Mouse (Mus musculus): ENCODE measurements at regions not wholly inside any gene's neighbourhood (a gene's known extent, or its start where the extent isn't known, plus 50 kb on each side); places are given as distances from the start of the nearest gene placed in this dataset.
"Not testable (repeated sequence)": the region's sequence is repeated elsewhere in the genome, so short reads cannot be mapped to it uniquely, and the experiment has no call there.

DNA sequence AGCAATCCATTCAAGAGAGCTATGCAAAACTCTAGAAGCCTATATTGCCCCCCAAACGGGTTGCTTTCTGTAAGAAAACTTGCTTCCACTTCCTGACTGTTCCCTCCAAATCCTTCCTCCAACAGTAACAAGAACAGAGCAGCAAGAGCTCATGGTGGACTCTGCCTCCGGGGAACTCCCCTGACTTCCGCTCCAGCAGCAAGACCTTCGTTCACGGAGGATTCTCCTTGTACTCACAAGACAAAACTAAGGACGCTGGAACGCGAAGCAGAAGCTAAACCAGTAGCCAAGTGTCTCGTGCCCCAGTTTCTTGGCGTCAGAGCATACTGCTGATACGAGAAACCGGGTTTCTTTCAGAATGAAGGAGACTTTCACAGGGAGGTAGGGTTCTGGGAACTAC is 50.7 kb downstream of the H2al2a start:
- peak; percentile 69 for ATAC-seq

DNA sequence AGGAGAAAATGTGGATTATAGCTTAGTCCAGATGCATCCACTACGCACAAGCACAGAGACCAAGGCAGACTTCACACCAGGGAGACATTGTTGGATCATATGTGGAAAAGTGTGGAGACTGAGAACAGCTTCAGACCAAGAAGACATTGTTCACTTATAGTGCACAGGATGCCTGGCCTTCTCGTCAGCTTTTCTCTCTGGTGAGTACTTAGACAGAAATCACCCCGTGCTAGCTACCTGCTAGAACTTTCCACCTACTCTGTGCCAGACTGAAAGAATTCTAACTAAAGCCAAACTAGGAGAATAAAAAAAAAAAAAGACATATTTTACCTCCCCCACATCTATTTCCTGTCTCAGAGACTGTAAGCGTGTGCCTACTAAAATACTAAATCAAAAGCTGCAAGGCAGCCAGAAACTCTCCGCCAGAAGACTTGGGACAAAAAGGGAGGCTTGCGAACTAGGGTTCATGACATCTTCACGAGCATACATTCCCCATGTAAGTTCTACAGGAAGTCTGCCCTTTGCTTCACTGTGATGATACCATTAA is 51.3 kb downstream of the H2al2a start:
- peak; percentile 50 for ATAC-seq

DNA sequence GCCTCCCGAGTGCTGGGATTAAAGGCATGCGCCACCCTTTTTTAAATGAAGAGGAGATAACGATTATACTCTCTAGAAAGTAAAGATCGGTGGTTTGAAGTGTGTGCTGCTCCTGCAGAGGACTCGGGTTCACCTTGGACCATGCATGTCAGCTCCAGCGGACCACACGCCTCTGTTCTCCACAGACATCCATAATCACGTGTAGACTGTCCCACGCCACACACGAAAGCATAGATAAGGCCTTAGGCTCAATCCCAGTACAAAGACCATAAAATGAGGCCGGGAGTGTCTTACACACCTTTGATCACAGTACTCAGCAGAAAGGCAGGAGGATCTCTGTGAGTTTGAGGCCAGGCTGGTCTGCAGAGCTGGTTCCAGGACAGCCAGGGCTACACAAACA is 53.3 kb downstream of the H2al2a start:
- ATAC-seq = no peak

DNA sequence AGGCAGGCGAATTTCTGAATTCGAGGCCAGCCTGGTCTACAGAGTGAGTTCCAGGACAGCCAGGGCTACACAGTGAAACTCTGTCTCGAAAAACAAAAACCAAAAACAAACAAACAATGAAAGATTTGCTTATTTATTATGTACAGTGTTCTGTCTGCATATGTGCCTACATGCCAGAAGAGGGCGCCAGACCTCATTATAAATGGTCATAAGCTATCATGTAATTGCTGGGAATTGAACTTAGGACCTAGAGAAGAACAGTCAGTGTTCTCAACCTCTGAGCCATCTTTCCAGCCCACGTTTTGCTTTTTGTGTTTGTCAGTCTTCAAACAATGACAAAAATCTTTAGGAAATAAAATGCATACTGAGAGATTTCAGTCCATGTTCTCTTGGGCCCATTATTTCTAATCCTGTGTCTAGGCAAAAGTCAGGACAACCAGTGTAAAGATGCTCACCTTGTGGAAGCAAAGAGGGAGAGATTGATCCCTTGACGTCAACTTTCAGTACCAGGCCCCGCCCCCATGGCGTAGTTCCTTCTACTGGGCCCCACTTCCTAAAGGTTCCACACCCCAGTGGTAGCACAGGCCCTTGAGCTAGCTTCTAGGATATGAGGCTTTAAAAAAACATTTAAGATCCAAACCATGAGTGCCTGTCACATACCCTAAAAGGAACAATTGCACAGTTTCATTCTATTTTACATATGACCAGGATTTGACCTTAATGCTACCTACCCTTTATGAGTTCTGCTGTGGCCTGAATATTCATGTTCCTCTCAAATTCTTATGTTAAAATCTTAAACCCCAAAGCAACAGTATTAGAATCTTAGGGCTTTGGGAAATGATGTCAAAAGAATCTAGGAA is 54.0 kb downstream of the H2al2a start:
- ATAC-seq = peak; percentile 57

DNA sequence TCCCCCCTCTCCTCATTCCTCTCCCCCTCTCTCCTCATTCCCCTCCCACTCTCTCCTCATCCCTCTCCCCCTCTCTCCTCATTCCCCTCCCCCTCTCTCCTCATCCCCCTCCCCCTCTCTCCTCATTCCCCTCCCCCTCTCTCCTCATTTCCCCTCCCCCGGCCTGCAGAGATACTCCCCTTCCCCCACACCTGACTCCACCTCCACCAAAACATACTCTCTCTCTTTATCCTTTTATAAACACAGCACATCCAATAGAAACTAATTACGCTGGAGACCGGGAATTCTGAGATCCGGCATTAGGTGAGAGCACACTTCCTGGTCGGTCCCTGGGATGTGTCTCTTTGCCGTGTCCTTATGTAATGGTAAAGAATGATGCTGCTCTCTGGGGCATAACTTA is 54.8 kb downstream of the H2al2a start:
- no peak for ATAC-seq

DNA sequence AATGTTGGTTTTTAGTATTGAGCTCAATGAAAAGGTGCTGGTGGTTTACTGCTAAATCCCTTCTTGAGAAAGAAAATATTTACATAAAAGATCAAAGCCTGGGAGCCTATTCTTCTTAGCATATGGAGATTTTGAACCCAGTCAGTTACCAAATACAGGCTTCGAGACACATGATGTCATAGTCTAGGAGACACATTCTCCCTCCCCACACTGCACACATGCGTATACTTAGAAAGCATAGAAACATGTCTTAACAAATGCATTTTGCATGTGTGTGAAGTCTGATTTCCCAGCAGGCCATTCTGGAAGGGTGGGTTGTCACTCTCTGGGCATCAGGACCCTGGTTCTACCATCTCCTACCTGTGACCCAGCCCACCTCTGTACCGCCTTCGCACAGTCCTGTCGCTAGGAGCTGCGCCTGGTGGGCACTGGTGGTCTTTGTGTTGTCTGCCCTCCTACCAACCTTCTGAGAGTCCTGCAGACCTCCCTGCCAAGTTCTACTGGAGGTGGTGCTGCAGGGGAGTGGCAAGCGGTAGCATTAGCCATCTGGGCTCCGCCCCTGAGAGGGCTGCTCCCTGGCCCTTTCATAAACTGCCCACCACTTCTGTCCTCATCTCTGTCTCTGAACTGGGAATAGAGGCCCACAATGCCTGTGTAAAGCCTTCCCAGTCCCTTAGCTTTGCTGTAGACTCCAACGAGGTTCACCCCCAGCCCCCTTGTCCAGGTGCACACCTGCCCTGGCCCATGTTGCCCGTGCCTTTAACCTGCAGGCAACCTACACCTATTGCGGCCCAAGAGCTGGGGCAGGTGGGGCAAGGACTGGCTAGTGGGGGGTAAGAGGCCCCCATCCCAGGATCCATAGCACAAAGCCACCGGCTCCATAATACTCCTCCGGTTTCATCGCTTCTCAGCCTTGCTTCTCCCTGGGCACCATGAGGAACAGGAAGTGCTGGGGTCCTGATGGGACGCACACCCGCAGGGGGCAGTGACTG is 56.6 kb downstream of the H2al2a start:
- ATAC-seq = not testable (repeated sequence)

DNA sequence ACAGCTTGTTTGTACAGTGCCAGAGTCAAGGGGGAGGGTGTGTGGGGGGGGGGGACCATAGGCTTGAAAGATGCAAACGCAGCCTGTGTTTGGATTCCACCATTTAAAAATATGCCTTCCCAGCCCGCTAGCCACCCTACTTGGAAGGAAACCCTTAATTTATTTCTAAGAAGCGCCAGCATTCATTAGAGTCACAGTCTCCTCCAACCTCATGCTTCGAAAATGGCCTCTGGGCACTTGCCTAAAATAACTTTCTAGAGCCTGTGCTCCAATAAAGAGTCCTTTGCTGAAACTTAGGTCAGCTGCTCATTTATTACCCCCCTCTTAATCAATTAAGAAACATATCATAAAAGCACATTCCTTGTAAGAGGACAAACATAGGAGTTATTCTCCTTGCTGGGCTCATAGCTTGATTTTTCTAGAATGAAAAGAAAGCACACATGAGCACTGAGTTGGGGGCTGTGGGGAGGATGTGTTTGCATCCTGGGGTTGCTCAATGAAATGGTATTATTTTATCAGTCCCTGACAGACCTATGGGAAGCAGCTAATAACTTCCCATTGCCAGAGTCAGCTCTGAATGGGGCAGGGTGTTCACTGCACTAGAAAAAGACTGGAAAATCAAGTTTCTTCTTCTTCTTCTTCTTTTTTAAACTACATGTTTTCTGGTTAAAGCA is 57.4 kb downstream of the H2al2a start:
- ATAC-seq = no peak

DNA sequence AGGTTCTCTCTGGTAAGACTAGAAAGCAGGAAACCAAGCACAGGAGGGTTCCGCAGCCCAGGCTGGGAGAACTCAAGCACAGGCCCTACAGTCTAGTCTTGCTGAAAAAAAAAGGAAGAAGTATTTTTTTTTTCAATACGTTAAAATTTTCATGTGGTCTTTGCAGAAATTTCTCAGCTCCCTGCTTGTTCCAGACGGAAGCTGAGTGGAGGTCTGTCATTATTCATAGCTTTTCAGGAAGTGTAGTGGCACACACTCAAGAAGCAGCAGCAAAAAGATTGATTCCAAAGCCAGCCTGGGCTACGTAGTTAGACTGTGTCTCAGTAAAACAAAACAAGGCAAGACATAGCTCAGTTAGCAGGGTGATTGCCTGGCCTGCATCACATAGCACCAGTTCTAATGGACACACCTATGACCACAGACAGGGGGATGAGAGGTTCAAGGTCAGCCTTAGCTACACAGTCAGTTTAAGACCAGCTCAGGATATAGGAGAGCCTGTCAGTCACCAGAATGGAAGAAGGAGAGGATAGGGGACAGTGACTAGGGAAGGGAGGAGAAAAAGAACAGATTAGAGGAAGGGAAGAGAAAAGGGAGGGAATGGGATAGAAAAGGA is 60.1 kb downstream of the H2al2a start:
- ATAC-seq = no peak

DNA sequence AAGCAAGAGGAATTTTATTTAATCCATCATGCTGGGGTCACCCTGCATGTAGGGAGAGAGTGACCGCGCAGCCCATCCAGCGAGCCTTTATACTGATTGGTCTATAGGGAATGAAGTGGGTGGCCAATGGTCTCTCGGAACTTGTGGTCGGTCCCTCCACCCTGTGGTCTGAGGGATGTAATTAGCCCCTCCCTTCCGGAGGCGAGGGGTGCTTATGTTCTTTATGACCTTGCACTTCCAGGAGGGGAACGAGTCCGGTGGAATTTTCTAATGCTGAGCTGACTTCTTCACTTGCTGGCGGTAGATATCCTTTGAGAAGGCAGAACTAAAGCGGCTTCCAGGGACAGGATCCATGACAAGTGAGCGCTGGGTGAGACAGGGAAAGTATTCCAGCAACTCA is 60.8 kb downstream of the H2al2a start:
- no peak for ATAC-seq

DNA sequence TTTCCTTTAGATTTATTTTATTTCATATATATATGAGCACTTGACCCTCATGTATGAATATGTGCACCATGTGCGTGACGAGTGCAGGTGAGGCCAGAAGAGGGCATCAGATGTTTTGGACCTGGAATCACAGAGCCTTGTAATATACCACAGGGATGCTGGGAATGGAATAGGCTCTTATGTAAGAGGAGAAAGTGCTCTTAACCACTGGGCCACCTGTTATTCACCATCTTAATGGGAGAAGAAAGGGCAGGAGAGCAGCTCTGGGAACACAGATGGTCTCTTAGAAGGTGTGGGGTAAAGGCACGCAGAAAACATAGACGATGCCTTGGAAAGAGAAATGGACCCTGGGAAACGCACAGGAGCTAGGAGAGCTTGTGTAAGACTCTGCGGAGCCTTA is 61.3 kb downstream of the H2al2a start:
- ATAC-seq = no peak

DNA sequence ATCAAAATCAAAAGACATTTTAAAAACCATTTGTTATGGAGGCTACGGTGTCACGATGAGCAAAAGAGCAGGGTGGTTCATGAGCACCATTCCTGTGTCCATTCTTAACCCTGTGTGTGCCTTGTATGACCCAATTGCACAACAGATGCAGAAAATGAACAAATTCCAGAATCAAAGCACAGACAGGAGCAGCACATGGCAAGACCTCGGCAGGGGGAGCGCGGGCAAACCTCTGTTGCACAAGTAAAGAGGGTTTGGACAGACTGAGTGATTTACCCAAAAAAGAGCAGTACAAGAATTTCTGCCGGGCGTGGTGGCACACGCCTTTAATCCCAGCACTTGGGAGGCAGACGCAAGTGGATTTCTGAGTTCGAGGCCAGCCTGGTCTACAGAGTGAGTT is 62.1 kb downstream of the H2al2a start:
- no peak for ATAC-seq

DNA sequence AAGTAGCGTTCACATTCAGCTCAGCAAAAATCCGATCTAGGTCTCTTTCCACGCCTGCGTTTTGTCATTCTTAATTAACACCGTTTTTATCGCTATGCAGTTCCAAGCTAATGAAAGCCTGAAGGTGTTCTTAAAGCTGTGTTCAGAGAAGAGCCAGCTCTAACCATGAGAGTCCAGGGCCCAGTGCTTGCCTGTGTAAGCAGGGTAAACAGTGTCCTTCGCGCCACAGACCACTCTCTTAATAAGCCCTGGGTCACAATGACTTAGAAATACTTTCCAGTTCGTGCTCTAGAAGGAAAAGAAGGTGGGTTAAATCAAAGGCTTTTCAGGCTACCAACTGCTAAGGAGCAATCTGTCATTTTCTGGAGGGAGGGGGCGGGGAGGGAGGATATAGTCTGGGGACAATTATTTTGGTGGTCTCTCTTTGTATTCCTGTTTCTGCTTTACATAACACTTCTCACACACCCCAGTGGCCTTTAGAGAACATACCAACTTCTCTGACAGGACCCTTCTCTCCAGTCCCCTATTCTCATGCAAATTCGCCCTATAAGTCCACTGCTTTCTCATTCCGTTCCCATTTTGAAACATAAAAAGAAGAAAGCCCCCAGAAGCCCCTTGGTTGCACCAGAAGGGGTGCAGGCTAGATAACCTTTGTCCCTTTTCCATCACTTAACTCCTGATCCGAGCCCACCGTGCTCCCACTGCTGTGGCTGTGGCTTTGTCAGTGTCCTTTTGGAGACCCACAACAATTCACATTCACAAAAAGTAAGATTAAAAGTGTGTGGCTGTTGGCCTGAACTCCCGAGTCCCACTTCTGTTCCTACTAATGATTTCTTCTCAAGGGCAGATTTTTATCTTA is 63.6 kb downstream of the H2al2a start:
- ATAC-seq = no peak

DNA sequence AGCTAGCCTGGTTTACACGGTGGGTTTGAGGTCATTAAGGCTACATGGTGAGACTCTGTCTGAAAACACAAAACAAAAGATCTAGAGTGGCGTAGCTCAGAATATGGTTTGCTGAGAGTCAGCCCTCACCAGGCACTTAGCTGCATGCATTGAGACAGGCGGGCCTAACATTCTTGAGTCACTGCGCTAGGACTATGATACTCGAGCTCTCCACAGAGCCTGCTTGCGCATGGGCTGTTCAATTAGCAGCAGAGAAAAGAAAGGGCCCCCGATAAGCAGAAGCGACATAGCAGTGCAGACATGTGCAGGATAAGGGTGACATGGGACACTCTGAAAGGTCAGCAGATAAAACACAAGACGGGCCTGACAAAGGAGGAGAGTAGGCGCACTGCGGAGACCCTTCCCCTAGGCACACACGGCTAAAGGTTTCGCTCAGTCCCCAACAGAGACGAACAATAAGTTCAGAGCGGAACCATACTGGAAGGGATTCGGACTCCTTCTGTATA is 64.3 kb downstream of the H2al2a start:
- no peak for ATAC-seq

DNA sequence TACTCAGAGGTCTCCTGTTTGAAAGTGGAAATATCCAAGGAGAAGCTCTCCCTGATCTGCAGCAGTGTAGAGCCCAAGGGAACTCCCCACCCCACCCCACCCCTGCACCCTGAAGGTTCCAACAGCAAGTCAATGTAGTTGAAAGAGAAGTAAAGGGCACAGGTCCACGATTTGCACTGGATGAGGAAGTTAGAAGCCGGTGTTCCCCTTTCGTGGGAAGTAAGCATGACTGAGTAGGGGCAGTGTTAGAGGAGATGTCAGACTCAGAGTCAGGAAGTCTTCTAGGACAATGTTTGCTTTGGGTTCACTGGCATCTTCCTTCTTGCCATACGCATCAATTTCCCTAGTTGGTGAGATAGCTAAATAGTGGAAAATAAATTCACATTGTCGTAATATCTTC is 64.9 kb downstream of the H2al2a start:
- no peak for ATAC-seq

DNA sequence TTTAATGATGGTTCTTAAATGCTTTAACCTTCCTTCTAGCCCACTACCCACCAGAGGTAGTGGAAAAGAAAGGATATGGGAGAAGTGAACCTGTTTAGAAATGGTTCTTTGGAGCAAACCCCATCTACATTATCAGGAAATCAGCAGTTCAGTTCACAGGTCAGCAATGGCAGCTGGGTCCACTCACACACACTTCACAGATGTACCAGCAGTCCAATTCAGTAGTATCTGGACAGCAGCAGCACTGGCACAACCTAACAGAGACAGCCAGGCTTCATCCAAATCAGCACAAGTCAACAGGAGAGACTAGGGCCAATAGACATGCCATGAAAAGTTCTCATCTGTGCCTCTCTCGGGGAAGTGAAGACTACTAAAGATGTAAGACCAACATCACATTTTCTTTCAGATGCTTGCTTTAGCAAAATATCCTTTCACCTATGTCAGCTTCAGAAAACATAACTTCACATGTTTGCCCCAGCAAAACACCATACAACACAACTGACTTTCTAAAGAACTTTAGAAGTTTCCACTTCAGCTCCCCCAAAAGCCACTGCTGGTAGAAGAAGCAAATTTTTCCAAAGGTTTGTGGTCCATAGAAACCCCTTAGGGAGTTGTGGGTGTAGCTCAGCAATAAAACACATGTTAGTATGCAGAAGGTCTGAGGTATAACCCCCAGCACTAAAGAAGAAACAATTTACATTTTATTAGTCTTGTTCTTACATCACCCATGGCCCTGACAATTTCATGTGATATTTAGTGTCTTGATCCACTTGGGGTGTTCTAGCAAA is 77.7 kb downstream of the H2al2a start:
- ATAC-seq = no peak

DNA sequence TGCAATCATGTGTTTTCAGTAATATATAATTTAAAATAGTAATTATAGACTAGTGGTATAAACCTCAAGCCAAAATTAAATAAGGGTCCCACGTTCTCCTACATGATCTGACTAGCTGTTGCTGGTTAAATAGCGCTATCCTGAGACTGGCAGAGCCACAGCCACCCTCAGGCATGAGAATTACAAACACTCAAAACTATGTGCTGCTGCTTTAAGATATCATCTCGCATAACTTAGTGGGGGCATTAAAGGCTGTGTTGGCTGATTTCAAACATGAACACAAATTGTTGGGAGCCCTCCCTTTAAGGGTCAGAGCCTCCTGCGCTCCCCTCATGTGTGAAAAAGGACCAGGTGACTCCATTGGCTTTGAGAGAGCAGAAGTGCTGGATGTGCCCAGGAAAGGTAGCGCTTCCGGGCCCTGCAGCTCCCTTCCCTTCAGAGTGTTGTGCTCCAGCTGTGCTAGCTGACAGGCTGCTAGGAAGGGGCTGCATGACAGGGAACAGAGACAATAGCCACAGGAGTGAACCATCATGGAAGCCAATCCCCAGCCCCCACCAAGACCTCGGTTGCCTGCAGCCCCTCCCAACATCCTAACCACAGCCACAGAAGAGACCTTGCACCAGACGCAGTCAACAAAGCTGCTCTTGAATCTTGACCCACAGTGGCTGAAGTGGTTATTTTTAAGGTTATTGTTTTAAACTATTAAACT is 79.4 kb downstream of the H2al2a start:
- no peak for ATAC-seq

DNA sequence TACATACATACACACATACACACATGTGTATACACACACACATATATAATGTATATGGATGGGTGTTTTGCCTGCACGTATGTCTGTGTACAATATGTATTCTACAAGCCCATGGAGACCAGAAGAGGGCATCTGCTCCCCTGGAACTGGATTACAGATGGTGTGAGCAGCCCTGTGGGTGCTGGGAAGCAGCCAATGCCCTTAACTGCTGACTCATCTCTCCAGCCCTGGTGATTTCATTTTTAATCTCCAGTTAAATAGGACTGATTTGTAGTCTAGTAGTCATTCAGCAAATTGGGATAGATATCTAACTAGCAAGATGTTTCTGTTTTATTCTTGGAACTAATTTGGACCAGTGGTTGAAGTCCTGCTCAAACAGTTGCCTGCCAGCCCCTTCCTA is 94.1 kb downstream of the H2al2a start:
- no peak for ATAC-seq

DNA sequence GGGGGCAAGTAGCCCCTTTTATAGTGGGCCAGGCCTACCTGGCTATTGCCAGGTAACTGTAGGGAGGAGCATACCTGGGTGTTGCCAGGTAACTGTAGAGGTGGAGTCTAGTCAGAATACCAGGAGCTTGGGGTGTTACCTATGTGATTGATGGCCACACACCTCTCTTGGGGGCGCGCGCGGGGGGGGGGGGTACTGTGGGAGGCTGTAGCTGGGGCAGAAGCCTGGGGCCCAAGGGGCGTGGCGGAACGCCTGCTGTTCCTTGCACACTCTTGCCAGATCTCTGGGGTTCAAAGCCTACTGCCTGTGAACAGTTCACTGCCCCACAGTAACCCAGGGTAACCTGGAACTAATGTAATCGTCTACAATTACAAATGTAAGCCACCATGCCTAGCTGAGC is 96.6 kb downstream of the H2al2a start:
- no peak for ATAC-seq

DNA sequence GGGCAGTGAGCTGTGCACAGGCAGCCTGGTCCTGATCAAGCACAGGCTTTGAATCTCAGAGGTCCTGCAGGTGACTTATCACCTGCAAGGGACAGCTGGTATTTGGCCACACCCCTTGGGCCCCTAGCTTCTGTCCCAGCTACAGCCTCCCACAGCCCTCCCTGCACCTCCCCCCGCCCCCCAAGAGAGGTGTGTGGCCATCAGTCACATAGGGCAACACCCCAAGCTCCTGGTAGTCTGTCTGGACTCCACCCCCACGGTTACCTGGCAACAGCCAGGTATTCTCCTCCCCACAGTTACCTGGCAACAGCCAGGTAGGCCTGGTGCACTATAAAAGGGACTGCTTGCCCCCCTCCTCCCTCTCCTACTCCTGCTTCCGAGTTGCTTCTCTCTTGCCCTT is 98.0 kb downstream of the H2al2a start:
- no peak for ATAC-seq

DNA sequence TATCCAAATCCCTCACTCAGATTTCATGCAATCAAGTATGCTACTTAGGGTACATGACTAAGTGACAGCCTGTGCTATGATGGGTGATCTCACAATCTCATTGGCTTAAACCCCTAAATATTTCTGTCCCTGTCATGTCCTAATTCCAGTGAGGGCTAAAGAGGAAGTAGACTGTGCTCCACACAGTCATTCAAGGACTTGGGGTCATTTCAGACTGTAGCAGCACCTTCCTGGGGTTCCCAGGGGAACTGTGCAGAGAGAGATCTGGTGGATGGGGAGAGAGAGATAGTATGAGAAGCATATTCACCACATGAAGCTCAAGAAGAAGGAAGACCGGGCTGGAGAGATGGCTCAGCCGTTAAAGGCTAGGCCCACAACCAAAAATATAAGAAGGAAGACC is 100.7 kb downstream of the H2al2a start:
- no peak for ATAC-seq

All from CD4-positive, CD25-positive, alpha-beta regulatory T cell, adult 4 months (primary cell).